Mouse (Mus musculus): ENCODE results near the gene Hmgcll1.

DNA sequence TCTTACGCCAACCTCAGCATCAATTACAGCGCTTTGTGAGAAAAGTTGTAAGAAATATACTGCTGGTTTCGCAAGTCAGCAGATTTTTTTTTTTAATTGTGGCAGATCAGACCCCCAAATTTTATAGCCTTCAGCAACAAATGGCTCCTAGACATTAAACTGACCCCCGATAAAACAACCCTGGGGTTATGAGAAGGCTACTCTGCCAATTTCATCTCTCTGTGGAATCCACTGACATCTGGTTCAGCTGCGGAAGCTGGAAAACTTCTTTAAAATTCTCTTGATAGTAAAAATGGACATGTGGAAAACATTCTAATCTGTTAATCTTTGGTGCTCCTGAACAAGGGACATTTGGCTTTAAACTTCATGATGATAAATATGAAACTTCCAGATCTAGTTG lies 82.6 kb downstream of the Hmgcll1 start:
- TF ChIP-seq CTCF (IDR thresholded peaks at IDR 0.05; ENCODE audit: borderline replicate concordance, control insufficient read depth, extremely low read depth, insufficient read depth, low read length, poor library complexity) (no peak), POLR2A (IDR thresholded peaks at IDR 0.05; ENCODE audit: control insufficient read depth, extremely low read depth, insufficient read depth, low read length, poor library complexity) (no peak)

Data from thymus, adult 2 months (tissue).